In genomic region chr16:94828166-94828565, GRCm38 (mm10) we compare ENCODE assay signal across 21 mouse cellular contexts.
A peak's percentile ranks its signal among the peaks of the same experiment; 100 is the strongest.
DNase-seq lines count a peak whose midpoint lies in the region; ATAC-seq and TF ChIP-seq lines count a peak whose summit lies in the region.
"Had no signal": no experiment of that assay in that cellular context is flagged by ENCODE, and none has a peak within 500 bp of the region (broad histone marks: within the 10 kb centered on the region; RNA-seq: fewer than 3 reads in every experiment).

No protein-coding gene starts in this region.

- H3K4me1 ChIP-seq in embryonic facial prominence, embryonic 15.5 days: peaks cover 12% of the 10 kb centered on the region; the same call in 1 of the 2 replicates
- peaks cover 7% of the 10 kb centered on the region; the same call in 1 of the 2 replicates for H3K4me1 ChIP-seq in embryonic facial prominence, embryonic 10.5 days
- H3K4me1 ChIP-seq in heart, embryonic 11.5 days (ENCODE audit: control insufficient read depth, insufficient read depth, low read length): no peaks in the 10 kb centered on the region
- H3K4me1 ChIP-seq in lung, embryonic 14.5 days (ENCODE audit: insufficient read depth): peaks cover 9% of the 10 kb centered on the region; the same call in 1 of the 2 replicates
- H3K4me1 ChIP-seq: midbrain, embryonic 12.5 days had no signal

- H3K27ac ChIP-seq in embryonic facial prominence, embryonic 15.5 days (replicated peaks): 0 out of 2 replicates have a peak overlapping the region, but pooled peaks have one; percentile 36
- no peak overlapping the region for H3K27ac ChIP-seq in embryonic facial prominence, embryonic 10.5 days (replicated peaks)
- peak overlapping the region; percentile 77; the same call in 1 of the 2 replicates for H3K27ac ChIP-seq in heart, embryonic 11.5 days (ENCODE audit: low read depth, low read length)
- peak overlapping the region; percentile 21; the same call in 1 of the 2 replicates for H3K27ac ChIP-seq in lung, embryonic 14.5 days (ENCODE audit: low read depth)
- H3K27ac ChIP-seq: forebrain, embryonic 10.5 days; kidney, postnatal 0 days; midbrain, embryonic 12.5 days had no signal

- H3K36me3 ChIP-seq in embryonic facial prominence, embryonic 15.5 days: no peaks in the 10 kb centered on the region
- H3K36me3 ChIP-seq in embryonic facial prominence, embryonic 10.5 days (replicated peaks): no peaks in the 10 kb centered on the region
- no peaks in the 10 kb centered on the region for H3K36me3 ChIP-seq in heart, embryonic 11.5 days (ENCODE audit: control insufficient read depth, insufficient read depth, low read length)
- H3K36me3 ChIP-seq in lung, embryonic 14.5 days (ENCODE audit: insufficient read depth): no peaks in the 10 kb centered on the region
- H3K36me3 ChIP-seq: forebrain, embryonic 10.5 days; hindbrain, embryonic 13.5 days; midbrain, embryonic 12.5 days had no signal

- no peak for ATAC-seq in embryonic facial prominence, embryonic 15.5 days (ENCODE audit: insufficient number of reproducible peaks, low FRiP score, low TSS enrichment, low read depth)
- 0 out of 2 replicates have a peak, but pooled peaks have one; percentile 46 for ATAC-seq in heart, embryonic 11.5 days (replicated peaks; ENCODE audit: insufficient number of reproducible peaks, low FRiP score, low TSS enrichment)
- ATAC-seq in lung, embryonic 14.5 days (ENCODE audit: insufficient read depth): no peak
- ATAC-seq in granulocyte monocyte progenitor cell, adult 5-6 weeks (replicated peaks; ENCODE audit: poor library complexity, severe bottlenecking): no peak
- ATAC-seq: forebrain, postnatal 0 days had no signal

- no peak overlapping the region for H3K4me2 ChIP-seq in embryonic facial prominence, embryonic 15.5 days (replicated peaks)
- H3K4me2 ChIP-seq in heart, embryonic 11.5 days: no peak overlapping the region
- H3K4me2 ChIP-seq in lung, embryonic 14.5 days: no peak overlapping the region
- H3K4me2 ChIP-seq: hindbrain, embryonic 13.5 days; liver, embryonic 11.5 days; midbrain, embryonic 12.5 days had no signal

- intact Hi-C loops in heart, postnatal 25 days (cut with DNase I): no loop called here

- H3K9me3 ChIP-seq in embryonic facial prominence, embryonic 15.5 days (replicated peaks): 0 out of 2 replicates have a peak, but pooled peaks cover 5% of the 10 kb centered on the region
- H3K9me3 ChIP-seq in embryonic facial prominence, embryonic 10.5 days: no peaks in the 10 kb centered on the region
- H3K9me3 ChIP-seq in heart, embryonic 11.5 days (replicated peaks; ENCODE audit: control insufficient read depth, low read length): no peaks in the 10 kb centered on the region
- H3K9me3 ChIP-seq in lung, embryonic 14.5 days (ENCODE audit: low read depth, low read length): no peaks in the 10 kb centered on the region
- H3K9me3 ChIP-seq: forebrain, embryonic 10.5 days; hindbrain, embryonic 13.5 days; midbrain, embryonic 12.5 days had no signal

- H3K9ac ChIP-seq in embryonic facial prominence, embryonic 15.5 days: no peak overlapping the region
- no peak overlapping the region for H3K9ac ChIP-seq in heart, embryonic 11.5 days (ENCODE audit: low read depth, low read length)
- H3K9ac ChIP-seq in lung, embryonic 14.5 days: no peak overlapping the region
- H3K9ac ChIP-seq: forebrain, postnatal 0 days; hindbrain, embryonic 13.5 days; midbrain, embryonic 12.5 days had no signal

- no peak overlapping the region for H3K4me3 ChIP-seq in embryonic facial prominence, embryonic 15.5 days (replicated peaks)
- H3K4me3 ChIP-seq in embryonic facial prominence, embryonic 10.5 days: no peak overlapping the region
- H3K4me3 ChIP-seq in heart, embryonic 11.5 days (ENCODE audit: low read depth, low read length): no peak overlapping the region
- no peak overlapping the region for H3K4me3 ChIP-seq in lung, embryonic 14.5 days (ENCODE audit: low read depth, low read length)
- H3K4me3 ChIP-seq: forebrain, embryonic 10.5 days; hindbrain, embryonic 13.5 days; midbrain, embryonic 12.5 days had no signal

- no peak for TF ChIP-seq CTCF in lung, embryonic 14.5 days (IDR thresholded peaks at IDR 0.05; ENCODE audit: low read depth)

- 85% methylated on average over 18 of the region's 18 CpGs for WGBS in embryonic facial prominence, embryonic 15.5 days
- WGBS in embryonic facial prominence, embryonic 10.5 days: 87% methylated on average over 18 of the region's 18 CpGs
- 82% methylated on average over 18 of the region's 18 CpGs for WGBS in heart, embryonic 11.5 days (ENCODE audit: insufficient replicate concordance)
- WGBS in lung, embryonic 14.5 days: 83% methylated on average over 18 of the region's 18 CpGs

- DNase-seq in embryonic facial prominence, embryonic 10.5 days (ENCODE audit: low spot score): no peak
- no peak for DNase-seq in heart, postnatal 25 days (ENCODE audit: low spot score)
- no peak for DNase-seq in lung, embryonic 14.5 days
- no peak for DNase-seq in lung, postnatal 36 days
- DNase-seq: adrenal gland, postnatal 36 days; cerebellum, adult 9-11 months; forebrain, postnatal 0 days; kidney, adult 2 months; left cerebral cortex, postnatal 4 days; lung, adult 18-20 months; lung, postnatal 14 days; thymus, adult 18-20 months; thymus, postnatal 36 days had no signal

- no peaks in the 10 kb centered on the region for H3K27me3 ChIP-seq in embryonic facial prominence, embryonic 15.5 days
- no peaks in the 10 kb centered on the region for H3K27me3 ChIP-seq in embryonic facial prominence, embryonic 10.5 days (replicated peaks; ENCODE audit: low read depth, poor library complexity, severe bottlenecking)
- H3K27me3 ChIP-seq in heart, embryonic 11.5 days (ENCODE audit: control insufficient read depth, insufficient read depth, low read length): no peaks in the 10 kb centered on the region; the same call in 1 of the 2 replicates
- no peaks in the 10 kb centered on the region for H3K27me3 ChIP-seq in lung, embryonic 14.5 days (ENCODE audit: insufficient read depth, low read length)
- H3K27me3 ChIP-seq: hindbrain, embryonic 13.5 days; midbrain, embryonic 12.5 days had no signal
